In the genomic region with DNA sequence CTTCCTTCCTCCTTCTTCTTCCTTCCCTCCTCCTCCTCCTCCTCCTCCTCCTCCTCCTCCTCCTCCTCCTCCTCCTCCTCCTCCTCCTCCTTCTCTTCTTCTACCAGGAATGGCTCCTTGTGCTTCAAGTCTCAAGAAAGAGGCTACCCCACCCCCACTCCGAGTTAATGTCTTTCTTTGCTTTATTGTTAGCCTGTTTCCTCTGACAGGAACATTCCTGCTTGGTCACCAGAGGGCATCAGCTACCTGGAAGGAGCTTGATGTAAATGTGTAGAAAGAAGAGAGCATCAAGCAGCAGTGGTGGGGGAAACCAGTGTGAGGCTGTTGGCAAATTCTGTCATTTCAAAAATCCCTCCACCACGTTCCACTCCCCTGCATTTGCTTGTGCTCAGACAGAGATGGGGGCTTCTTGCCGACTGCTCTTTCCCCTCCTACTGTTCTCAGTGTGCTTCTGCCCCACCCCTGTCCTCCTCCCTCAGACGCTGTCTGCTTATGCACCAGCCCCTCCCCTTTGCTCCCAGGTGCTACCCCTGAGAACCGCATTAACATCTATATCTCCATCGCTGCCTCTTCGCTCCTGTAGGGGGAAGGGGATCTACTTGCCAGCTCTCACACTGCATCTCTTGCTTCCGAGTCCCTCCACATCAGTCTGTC, we compare ENCODE assay signal across 8 mouse cellular contexts. TPM values are rescaled to one million over a fixed set of nuclear protein-coding genes. Genes with fewer than 3 reads are reported as not detected.
DNase-seq lines count a peak whose midpoint lies in the region; ATAC-seq and TF ChIP-seq lines count a peak whose summit lies in the region.
"Had no signal": no experiment of that assay in that cellular context is flagged by ENCODE, and none has a peak within 500 bp of the region (broad histone marks: within the 10 kb centered on the region; RNA-seq: fewer than 3 reads in every experiment).

No protein-coding gene starts in this region.

- no peaks in the 10 kb centered on the region for H3K36me3 ChIP-seq in kidney, postnatal 0 days (ENCODE audit: insufficient read depth, low read length)
- H3K36me3 ChIP-seq in MEL (ENCODE audit: control insufficient read depth in 1 of 2, insufficient read depth in 2 of 2, low read length in 2 of 2) = no peaks in the 10 kb centered on the region
- no peaks in the 10 kb centered on the region for H3K36me3 ChIP-seq in midbrain, embryonic 13.5 days
- H3K36me3 ChIP-seq: lung, embryonic 15.5 days had no signal

- TF ChIP-seq POLR2A in MEL (IDR thresholded peaks at IDR 0.05; ENCODE audit: control insufficient read depth in 1 of 2, insufficient read depth in 1 of 2, low read depth in 1 of 2, low read length in 2 of 2, poor library complexity in 1 of 2) = no peak
- TF ChIP-seq POLR2A in brain, embryonic 14.5 days (IDR thresholded peaks at IDR 0.05; ENCODE audit: borderline replicate concordance, extremely low read depth, insufficient read depth, insufficient read length, poor library complexity, severe bottlenecking) = no peak

- H3K9ac ChIP-seq in kidney, postnatal 0 days (ENCODE audit: low read depth, low read length) = no peak overlapping the region
- H3K9ac ChIP-seq in MEL (ENCODE audit: control insufficient read depth, low read depth, low read length, poor library complexity, severe bottlenecking) = no peak overlapping the region
- no peak overlapping the region for H3K9ac ChIP-seq in midbrain, embryonic 13.5 days (replicated peaks)
- H3K9ac ChIP-seq: lung, embryonic 15.5 days had no signal

- TF ChIP-seq EP300 in MEL (IDR thresholded peaks at IDR 0.05; ENCODE audit: low read depth in 1 of 2, low read length in 2 of 2) = no peak

- H3K27me3 ChIP-seq in kidney, postnatal 0 days (ENCODE audit: insufficient read depth, low read length) = no peaks in the 10 kb centered on the region
- H3K27me3 ChIP-seq in MEL (ENCODE audit: control insufficient read depth in 1 of 2, insufficient read depth in 2 of 2, low read length in 2 of 2) = 0 out of 4 replicates have a peak, but pooled peaks cover 0 to 2% of the 10 kb centered on the region in 2 experiments
- 0 out of 2 replicates have a peak, but pooled peaks cover 4% of the 10 kb centered on the region for H3K27me3 ChIP-seq in midbrain, embryonic 13.5 days
- H3K27me3 ChIP-seq: lung, embryonic 15.5 days had no signal

- peak; percentile 60 for TF ChIP-seq CTCF in kidney, postnatal 0 days (IDR thresholded peaks at IDR 0.05; ENCODE audit: low read depth)
- peak in 1 of 3 experiments; percentile 18; a peak in 2 of 6 replicates for TF ChIP-seq CTCF in MEL (IDR thresholded peaks at IDR 0.05 in 2 of 3, conservative IDR thresholded peaks at IDR 0.05 in 1 of 3; ENCODE audit: control insufficient read depth in 1 of 3, insufficient read depth in 1 of 3, low read depth in 2 of 3, low read length in 3 of 3, poor library complexity in 1 of 3, severe bottlenecking in 1 of 3)
- TF ChIP-seq CTCF in brain, embryonic 14.5 days (IDR thresholded peaks at IDR 0.05; ENCODE audit: borderline replicate concordance, extremely low read depth, insufficient read depth, insufficient read length) = no peak

- no peak for ATAC-seq in kidney, postnatal 0 days (replicated peaks; ENCODE audit: low FRiP score, low read depth)
- peak; percentile 50 for ATAC-seq in midbrain, embryonic 13.5 days

- no peaks in the 10 kb centered on the region for H3K4me1 ChIP-seq in kidney, postnatal 0 days (replicated peaks; ENCODE audit: insufficient read depth, low read length)
- no peaks in the 10 kb centered on the region for H3K4me1 ChIP-seq in MEL (ENCODE audit: control insufficient read depth in 1 of 2, insufficient read depth in 2 of 2, low read length in 2 of 2)
- no peaks in the 10 kb centered on the region for H3K4me1 ChIP-seq in midbrain, embryonic 13.5 days (replicated peaks)

- no peaks in the 10 kb centered on the region for H3K79me2 ChIP-seq in MEL (ENCODE audit: control insufficient read depth, insufficient read depth, low read length, poor library complexity)

- no peak overlapping the region for H3K4me2 ChIP-seq in kidney, postnatal 0 days (ENCODE audit: low read length)
- no peak overlapping the region for H3K4me2 ChIP-seq in midbrain, embryonic 13.5 days (replicated peaks)
- H3K4me2 ChIP-seq: lung, embryonic 15.5 days had no signal

- H3K9me3 ChIP-seq in kidney, postnatal 0 days (replicated peaks; ENCODE audit: low read length) = no peaks in the 10 kb centered on the region
- no peaks in the 10 kb centered on the region for H3K9me3 ChIP-seq in MEL (replicated peaks; ENCODE audit: insufficient read depth, low read length)
- no peaks in the 10 kb centered on the region for H3K9me3 ChIP-seq in midbrain, embryonic 13.5 days
- H3K9me3 ChIP-seq: lung, embryonic 15.5 days had no signal

- peak; percentile 49 for DNase-seq in kidney, postnatal 0 days (ENCODE audit: low spot score)
- DNase-seq in kidney, adult 11 months = no peak
- DNase-seq in MEL (ENCODE audit: low read depth, low spot score) (no peak), liver (no peak)
- peak; percentile 68 for DNase-seq in brain, embryonic 14.5 days (ENCODE audit: low read depth)
- no peak for DNase-seq in adrenal gland, postnatal 10 days

- H3K27ac ChIP-seq in kidney, postnatal 0 days = no peak overlapping the region
- H3K27ac ChIP-seq in MEL (ENCODE audit: control insufficient read depth, low read depth, low read length) = no peak overlapping the region
- H3K27ac ChIP-seq in midbrain, embryonic 13.5 days = no peak overlapping the region
- H3K27ac ChIP-seq: lung, embryonic 15.5 days had no signal

- H3K4me3 ChIP-seq in kidney, postnatal 0 days (replicated peaks; ENCODE audit: low read depth, low read length) = no peak overlapping the region
- no peak overlapping the region for H3K4me3 ChIP-seq in MEL (ENCODE audit: control insufficient read depth in 1 of 2, insufficient read depth in 1 of 2, low read depth in 2 of 2, low read length in 2 of 2)
- no peak overlapping the region for H3K4me3 ChIP-seq in midbrain, embryonic 13.5 days (replicated peaks)
- H3K4me3 ChIP-seq: lung, embryonic 15.5 days had no signal

- 20% methylated on average over 8 of the region's 8 CpGs for whole genome bisulfite sequencing in kidney, postnatal 0 days
- 29% methylated on average over 8 of the region's 8 CpGs for WGBS in midbrain, embryonic 13.5 days

- TF ChIP-seq RAD21 in MEL (IDR thresholded peaks at IDR 0.05; ENCODE audit: low read depth, low read length) = peak; percentile 14; the same call in 1 of the 2 replicates

TF ChIP-seq in MEL, 35 proteins besides CTCF, POLR2A, EP300 and RAD21:
- TF ChIP-seq NELFE (IDR thresholded peaks at IDR 0.05; ENCODE audit: low read depth, low read length) = no peak
- TF ChIP-seq GABPA (IDR thresholded peaks at IDR 0.05; ENCODE audit: low read depth, low read length) = no peak
- TF ChIP-seq TAL1 (IDR thresholded peaks at IDR 0.05; ENCODE audit: low read length) = no peak
- TF ChIP-seq MAFK (IDR thresholded peaks at IDR 0.05; ENCODE audit: borderline replicate concordance, low read depth, low read length) = no peak
- 0 out of 2 replicates have a peak, but pooled peaks have one; percentile 8 for TF ChIP-seq SMC3 (IDR thresholded peaks at IDR 0.05; ENCODE audit: low read depth, low read length)
- no peak for TF ChIP-seq TCF12 (IDR thresholded peaks at IDR 0.05; ENCODE audit: low read depth, low read length)

RNA-seq across cellular contexts. Expression of gene Gsto1, which starts 32.5 kb away (rescaled TPM):
- polyA plus RNA-seq in kidney, postnatal 0 days (2015; fragmentation: Nextera tagmentation; extraction: Ambion mirVana) = 150 and 159 TPM in 2 replicates
- total RNA-seq in MEL (2012; rRNA removed) = 114 and 143 TPM in 2 replicates
- polyA plus RNA-seq in MEL (2012; ENCODE audit: insufficient read depth in 1 of 2, insufficient read length in 2 of 2, low read depth in 1 of 2, low replicate concordance in 2 of 2, missing spikeins in 1 of 2) = 100 to 1,000 TPM; 190 to 461 TPM
- polyA plus RNA-seq in brain, embryonic 14.5 days (2012; rRNA removed) = 64.8 and 65.6 TPM in 2 replicates
- polyA plus RNA-seq in midbrain, embryonic 13.5 days (2015; fragmentation: Nextera tagmentation; extraction: Ambion mirVana) = 89.1 and 98.3 TPM in 2 replicates
- 100 to 1,000 TPM; 158 to 159 TPM for total RNA-seq in adrenal gland, postnatal 10 days (2021)

RNA-seq across cellular contexts. Expression of gene Gsto2, which starts 43.1 kb away (rescaled TPM):
- polyA plus RNA-seq in kidney, postnatal 0 days (2015; fragmentation: Nextera tagmentation; extraction: Ambion mirVana) = 1.7 and 1.9 TPM in 2 replicates
- not detected in 2 replicates for total RNA-seq in MEL (2012; rRNA removed)
- under 1 TPM in 1 of 2 experiments, not detected in 1; 0.14 TPM for polyA plus RNA-seq in MEL (2012; ENCODE audit: insufficient read depth in 1 of 2, insufficient read length in 2 of 2, low read depth in 1 of 2, low replicate concordance in 2 of 2, missing spikeins in 1 of 2)
- polyA plus RNA-seq in brain, embryonic 14.5 days (2012; rRNA removed) = 0.88 and 1.1 TPM in 2 replicates
- polyA plus RNA-seq in midbrain, embryonic 13.5 days (2015; fragmentation: Nextera tagmentation; extraction: Ambion mirVana) = 1.2 and 1.5 TPM in 2 replicates
- total RNA-seq in adrenal gland, postnatal 10 days (2021) = 1 to 10 TPM; 2.6 to 3.7 TPM

Comparison
In these comparisons a context has a peak if more than half of its experiments do, and no peak if none do; other contexts are left out.
1. DNase-seq: peak in kidney, postnatal 0 days (single experiment) and brain, embryonic 14.5 days (single experiment); none in kidney, adult 11 months (single experiment), MEL (single experiment), liver (single experiment) and adrenal gland, postnatal 10 days (single experiment).